Mouse (Mus musculus) limb, embryonic 13.5 days (tissue): ENCODE measurements around the gene BC048562. TPM values are rescaled to one million over a fixed set of nuclear protein-coding genes. Genes with fewer than 3 reads are reported as not detected.

Experiments
- ATAC-seq: fragments of 200-750 bp; cut with Nextera tagmentation; 2 replicates; pipeline ENCODE4 v1.8.0; 2017; ENCODE audit warnings: low read depth, moderate number of reproducible peaks, moderate TSS enrichment; ENCODE audit not compliant: low FRiP score
- H3K27ac ChIP-seq: fragments of 300-500 bp; sonication (generic); 2 replicates; pipeline ENCODE4 v1.5.1; 2015; ENCODE audit warnings: inconsistent platforms, mild to moderate bottlenecking, moderate library complexity
- H3K27me3 ChIP-seq: fragments of 300-500 bp; sonication (generic); 2 replicates; pipeline ENCODE4 v1.6.1; 2015; ENCODE audit warnings: mild to moderate bottlenecking, inconsistent platforms
- H3K36me3 ChIP-seq: fragments of 300-500 bp; sonication (generic); 2 replicates; pipeline ENCODE4 v1.6.1; 2015; ENCODE audit warnings: inconsistent platforms, mild to moderate bottlenecking, moderate library complexity
- H3K4me1 ChIP-seq: fragments of 300-500 bp; sonication (generic); 2 replicates; pipeline ENCODE4 v1.6.1; 2015; ENCODE audit warnings: inconsistent platforms
- H3K4me2 ChIP-seq: fragments of 300-500 bp; sonication (generic); replicated peaks from 2 replicates; pipeline ENCODE4 v1.6.1; 2015; ENCODE audit warnings: inconsistent platforms, mild to moderate bottlenecking, moderate library complexity
- H3K4me3 ChIP-seq: fragments of 300-500 bp; sonication (generic); 2 replicates; pipeline ENCODE4 v1.5.1; 2015; ENCODE audit warnings: moderate library complexity, mild to moderate bottlenecking, inconsistent platforms
- H3K9ac ChIP-seq: fragments of 300-500 bp; sonication (generic); 2 replicates; pipeline ENCODE4 v1.6.1; 2015; ENCODE audit warnings: mild to moderate bottlenecking, inconsistent platforms
- H3K9me3 ChIP-seq: fragments of 300-500 bp; sonication (generic); 2 replicates; pipeline ENCODE4 v1.6.1; 2016; ENCODE audit warnings: inconsistent platforms
- WGBS: fragments of 180-500 bp; shearing (Covaris S2); methylation state at CpG from one replicate; pipeline ENCODE4 v1.1.7; 2015; 5-methylcytosine and 5-hydroxymethylcytosine counted together
- polyA plus RNA-seq: library from polyadenylated mRNA; unstranded; fragments of >200 nt; fragmentation: Nextera tagmentation; extraction: Ambion mirVana; gene quantifications from 2 replicates; pipeline ENCODE4 v1.2.1, GENCODE M21; 2015

Gene BC048562
- polyA plus RNA-seq, 1 experiment from 2014 or later, result not detected

GRCm38 (mm10) chr9:108462192-108462591 is 25.9 kb downstream of the BC048562 start:
- H3K4me3 ChIP-seq, result no peak overlapping the region
- H3K36me3 ChIP-seq, result peaks cover 48% of the 10 kb centered on the region
- WGBS, result 87% methylated on average over 10 of the region's 10 CpGs
- H3K27ac ChIP-seq, result no peak overlapping the region
- no peaks in the 10 kb centered on the region for H3K27me3 ChIP-seq
- peaks cover 11% of the 10 kb centered on the region for H3K4me1 ChIP-seq
- H3K4me2 ChIP-seq, result no peak overlapping the region
- no peak for ATAC-seq
- no peak overlapping the region; the same call in 1 of the 2 replicates for H3K9ac ChIP-seq
- no peaks in the 10 kb centered on the region for H3K9me3 ChIP-seq

- H3K36me3 ChIP-seq, result peaks cover 55% of the 10 kb centered on the region
- H3K4me2 ChIP-seq, result no peak overlapping the region
- WGBS, result 96% methylated on average over 9 of the region's 9 CpGs
- 0 out of 2 replicates have a peak, but pooled peaks cover 5% of the 10 kb centered on the region for H3K9me3 ChIP-seq
- no peak overlapping the region for H3K9ac ChIP-seq
- no peak for ATAC-seq
- peaks cover 11% of the 10 kb centered on the region for H3K4me1 ChIP-seq
- H3K4me3 ChIP-seq, result no peak overlapping the region
- no peak overlapping the region for H3K27ac ChIP-seq
- H3K27me3 ChIP-seq, result no peaks in the 10 kb centered on the region
Measured at GRCm38 (mm10) chr9:108463713-108464112, 27.4 kb downstream of the BC048562 start.

GRCm38 (mm10) chr9:108466219-108466618 is 29.9 kb downstream of the BC048562 start:
- Histone ChIP-seq H3K9ac (no peak overlapping the region), H3K4me1 (peaks cover 10% of the 10 kb centered on the region), H3K27me3 (no peaks in the 10 kb centered on the region), H3K27ac (no peak overlapping the region), H3K4me2 (no peak overlapping the region), H3K9me3 (0 out of 2 replicates have a peak, but pooled peaks cover 5% of the 10 kb centered on the region), H3K36me3 (peaks cover 55% of the 10 kb centered on the region), H3K4me3 (no peak overlapping the region)
- 89% methylated on average over 2 of the region's 2 CpGs for WGBS
- ATAC-seq, result no peak

- Histone ChIP-seq H3K4me3 (no peak overlapping the region), H3K9ac (no peak overlapping the region), H3K4me2 (no peak overlapping the region), H3K9me3 (0 out of 2 replicates have a peak, but pooled peaks cover 5% of the 10 kb centered on the region), H3K36me3 (peaks cover 35% of the 10 kb centered on the region), H3K27me3 (no peaks in the 10 kb centered on the region), H3K4me1 (no peaks in the 10 kb centered on the region), H3K27ac (no peak overlapping the region)
- ATAC-seq, result no peak
- 68% methylated on average over 5 of the region's 5 CpGs for WGBS
Measured at GRCm38 (mm10) chr9:108469430-108469829, 33.1 kb downstream of the BC048562 start.

- peaks cover 31% of the 10 kb centered on the region for H3K36me3 ChIP-seq
- ATAC-seq, result no peak
- H3K4me2 ChIP-seq, result no peak overlapping the region
- H3K9me3 ChIP-seq, result 0 out of 2 replicates have a peak, but pooled peaks cover 5% of the 10 kb centered on the region
- WGBS, result 76% methylated on average over 4 of the region's 4 CpGs
- H3K4me1 ChIP-seq, result no peaks in the 10 kb centered on the region
- no peak overlapping the region for H3K4me3 ChIP-seq
- H3K9ac ChIP-seq, result no peak overlapping the region
- no peak overlapping the region for H3K27ac ChIP-seq
- H3K27me3 ChIP-seq, result no peaks in the 10 kb centered on the region
Measured at GRCm38 (mm10) chr9:108469845-108470244, 33.6 kb downstream of the BC048562 start.

GRCm38 (mm10) chr9:108474528-108474927 is 38.2 kb downstream of the BC048562 start:
- Histone ChIP-seq H3K36me3 (no peaks in the 10 kb centered on the region), H3K9me3 (no peaks in the 10 kb centered on the region), H3K9ac (no peak overlapping the region), H3K4me3 (no peak overlapping the region), H3K27me3 (no peaks in the 10 kb centered on the region), H3K27ac (no peak overlapping the region), H3K4me1 (peaks cover 7% of the 10 kb centered on the region), H3K4me2 (no peak overlapping the region)
- WGBS, result 43% methylated on average over 1 of the region's 1 CpGs
- ATAC-seq, result no peak

- Histone ChIP-seq H3K4me2 (peak overlapping the region; percentile 98), H3K27ac (peak overlapping the region; percentile 81), H3K4me1 (peaks cover 24% of the 10 kb centered on the region), H3K9ac (peak overlapping the region; percentile 72), H3K4me3 (peak overlapping the region; percentile 50), H3K9me3 (no peaks in the 10 kb centered on the region), H3K36me3 (peaks cover 28% of the 10 kb centered on the region), H3K27me3 (no peaks in the 10 kb centered on the region)
- peak; percentile 77; the same call in 1 of the 2 replicates for ATAC-seq
- WGBS, result under 1% methylated on average over 20 of the region's 20 CpGs
Measured at GRCm38 (mm10) chr9:108478638-108479156, 42.4 kb downstream of the BC048562 start.

- Histone ChIP-seq H3K27me3 (no peaks in the 10 kb centered on the region), H3K4me2 (peak overlapping the region; percentile 98), H3K9me3 (no peaks in the 10 kb centered on the region), H3K4me1 (peaks cover 24% of the 10 kb centered on the region), H3K4me3 (peak overlapping the region; percentile 73), H3K27ac (peak overlapping the region; percentile 81), H3K9ac (peak overlapping the region; percentile 72; the same call in 1 of the 2 replicates), H3K36me3 (peaks cover 33% of the 10 kb centered on the region)
- 42% methylated on average over 11 of the region's 11 CpGs for WGBS
- peak; percentile 0; the same call in 1 of the 2 replicates for ATAC-seq
Measured at GRCm38 (mm10) chr9:108479241-108479640, 43.0 kb downstream of the BC048562 start.

- ATAC-seq, result peak; percentile 55; the same call in 1 of the 2 replicates
- peaks cover 24% of the 10 kb centered on the region for H3K4me1 ChIP-seq
- H3K9me3 ChIP-seq, result no peaks in the 10 kb centered on the region
Measured at GRCm38 (mm10) chr9:108479721-108480351, 43.6 kb downstream of the BC048562 start, which contains the start of gene Lamb2. Gene Lamb2, plus strand, starts transcription at chr9:108479736.

GRCm38 (mm10) chr9:108480813-108481519 is 44.7 kb downstream of the BC048562 start:
- Histone ChIP-seq H3K4me1 (peaks cover 24% of the 10 kb centered on the region), H3K9me3 (no peaks in the 10 kb centered on the region), H3K27ac (no peak overlapping the region), H3K4me3 (peak overlapping the region; percentile 73; the same call in 1 of the 2 replicates), H3K4me2 (peak overlapping the region; percentile 98), H3K36me3 (peaks cover 49% of the 10 kb centered on the region), H3K9ac (peak overlapping the region; percentile 89), H3K27me3 (no peaks in the 10 kb centered on the region)
- ATAC-seq, result no peak
- WGBS, result 90% methylated on average over 28 of the region's 28 CpGs

More at GRCm38 (mm10) chr9:108479721-108480351, 43.6 kb downstream of the BC048562 start, which contains the start of gene Lamb2:
- Histone ChIP-seq H3K9ac (peak within 1 kb of the TSS; percentile 89), H3K36me3 (peaks cover 38% of the 10 kb centered on the region), H3K27ac (peak within 1 kb of the TSS; percentile 81), H3K4me3 (peak within 1 kb of the TSS; percentile 73), H3K4me2 (peak within 1 kb of the TSS; percentile 98), H3K27me3 (no peaks in the 10 kb centered on the region)
- 9% methylated on average over 10 of the region's 10 CpGs for WGBS

GRCm38 (mm10) chr9:108481520-108482210 is 45.4 kb downstream of the BC048562 start:
- Histone ChIP-seq H3K27ac (no peak overlapping the region), H3K27me3 (no peaks in the 10 kb centered on the region), H3K4me1 (peaks cover 24% of the 10 kb centered on the region), H3K9ac (peak overlapping the region; percentile 89; the same call in 1 of the 2 replicates), H3K9me3 (no peaks in the 10 kb centered on the region), H3K4me3 (no peak overlapping the region), H3K4me2 (no peak overlapping the region), H3K36me3 (peaks cover 56% of the 10 kb centered on the region)
- no peak for ATAC-seq
- WGBS, result 92% methylated on average over 19 of the region's 19 CpGs
